Mouse (Mus musculus) embryonic facial prominence, embryonic 10.5 days (tissue): ENCODE measurements around the gene Ldah. TPM values are rescaled to one million over a fixed set of nuclear protein-coding genes. Genes with fewer than 3 reads are reported as not detected.

Experiments used
- DNase-seq: peaks from one replicate; pipeline ENCODE4 v3.0.0-alpha.2; 2017; ENCODE audit warnings: low spot score
- H3K27ac ChIP-seq: fragments of 300-500 bp; sonication (generic); replicated peaks from 2 replicates; pipeline ENCODE4 v1.5.1; 2016; ENCODE audit warnings: mild to moderate bottlenecking
- H3K27me3 ChIP-seq: fragments of 300-500 bp; sonication (generic); replicated peaks from 2 replicates; pipeline ENCODE4 v1.6.1; 2016; ENCODE audit warnings: low read depth, mild to moderate bottlenecking; ENCODE audit not compliant: poor library complexity, severe bottlenecking
- H3K36me3 ChIP-seq: fragments of 300-500 bp; sonication (generic); replicated peaks from 2 replicates; pipeline ENCODE4 v1.6.1; 2016; ENCODE audit warnings: mild to moderate bottlenecking, moderate library complexity
- H3K4me1 ChIP-seq: fragments of 300-500 bp; sonication (generic); 2 replicates; pipeline ENCODE4 v1.6.1; 2016
- H3K4me3 ChIP-seq: fragments of 300-500 bp; sonication (generic); 2 replicates; pipeline ENCODE4 v1.5.1; 2016; ENCODE audit warnings: mild to moderate bottlenecking, moderate library complexity
- H3K9me3 ChIP-seq: fragments of 300-500 bp; sonication (generic); 2 replicates; pipeline ENCODE4 v1.6.1; 2016; ENCODE audit warnings: mild to moderate bottlenecking
- WGBS: fragments of 180-500 bp; shearing (Covaris S2); methylation state at CpG from one replicate; pipeline ENCODE4 v1.1.7; 2016; 5-methylcytosine and 5-hydroxymethylcytosine counted together
- polyA plus RNA-seq: library from polyadenylated mRNA; unstranded; fragments of >200 nt; fragmentation: Nextera tagmentation; extraction: Ambion mirVana; gene quantifications from 2 replicates; pipeline ENCODE4 v1.2.1, GENCODE M21; 2016

Gene Ldah
- polyA plus RNA-seq, 1 experiment from 2014 or later: 69.5 TPM

DNA sequence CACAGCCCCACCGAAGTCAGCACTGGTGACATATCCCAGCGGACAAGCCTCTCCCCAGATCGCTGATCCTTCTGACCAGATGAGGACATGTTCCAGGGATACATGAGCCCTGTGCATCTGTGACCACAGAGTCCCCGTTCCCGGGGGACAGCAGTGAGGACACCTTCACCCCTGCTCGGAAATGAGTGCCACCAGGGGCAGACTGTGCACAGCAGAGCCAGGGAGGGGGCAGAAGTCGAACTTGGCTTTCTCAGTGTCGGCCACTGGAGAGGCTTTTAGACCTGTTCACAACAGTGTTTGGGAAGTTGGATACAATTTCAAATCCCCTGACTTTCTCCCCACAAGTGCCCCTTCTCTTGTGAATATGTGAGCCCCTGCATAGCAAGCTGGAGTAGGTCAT, 81.6 kb downstream of the Ldah start:
- peaks cover 4% of the 10 kb centered on the region; the same call in 1 of the 2 replicates for H3K4me1 ChIP-seq
- H3K27me3 ChIP-seq: peaks cover 16% of the 10 kb centered on the region
- DNase-seq: no peak
- WGBS: 87% methylated on average over 8 of the region's 8 CpGs
- no peak overlapping the region for H3K4me3 ChIP-seq
- no peak overlapping the region for H3K27ac ChIP-seq
- no peaks in the 10 kb centered on the region for H3K9me3 ChIP-seq
- H3K36me3 ChIP-seq: peaks cover 2% of the 10 kb centered on the region; the same call in 1 of the 2 replicates

GRCm38 (mm10) chr12:8291157-8291853, 83.4 kb downstream of the Ldah start:
- H3K27me3 ChIP-seq: peaks cover 35% of the 10 kb centered on the region
- WGBS: 71% methylated on average over 15 of the region's 15 CpGs
- H3K36me3 ChIP-seq: no peaks in the 10 kb centered on the region; the same call in 1 of the 2 replicates
- H3K4me3 ChIP-seq: no peak overlapping the region
- no peak overlapping the region for H3K27ac ChIP-seq
- H3K4me1 ChIP-seq: peaks cover 4% of the 10 kb centered on the region; the same call in 1 of the 2 replicates
- no peaks in the 10 kb centered on the region for H3K9me3 ChIP-seq
- DNase-seq: no peak

DNA sequence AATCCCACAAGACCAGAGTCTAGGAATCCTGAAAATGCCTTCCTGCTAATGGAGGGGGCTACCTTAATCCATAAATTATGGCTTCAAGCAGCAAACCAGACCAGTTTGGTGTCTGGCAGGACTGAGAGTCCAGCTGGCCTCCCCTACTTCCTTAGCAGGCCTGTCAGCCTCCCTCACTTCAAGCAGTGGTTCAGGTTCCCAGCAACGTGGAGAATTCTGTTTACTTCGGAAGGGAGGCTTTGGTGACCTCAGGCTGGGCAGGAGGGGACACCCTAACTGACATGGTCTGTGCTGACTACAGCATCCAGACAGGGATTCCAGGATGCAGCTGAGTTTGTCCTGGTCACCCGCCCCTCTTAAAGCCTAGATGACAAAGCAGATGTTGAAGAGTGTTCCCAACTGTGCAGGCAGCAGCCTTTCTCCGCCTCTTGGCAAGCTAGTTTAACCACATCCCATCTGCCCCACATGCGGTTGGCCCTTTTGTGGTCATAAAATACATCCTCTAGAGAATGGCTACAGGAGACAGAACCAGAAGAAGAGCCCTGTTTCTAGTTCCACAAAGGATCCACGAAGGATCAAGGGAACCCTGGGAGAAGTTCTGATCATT, 87.5 kb downstream of the Ldah start:
- peaks cover 76% of the 10 kb centered on the region for H3K27me3 ChIP-seq

GRCm38 (mm10) chr12:8296154-8296553, 88.2 kb downstream of the Ldah start:
- Histone ChIP-seq H3K4me1 (peaks cover 34% of the 10 kb centered on the region), H3K27me3 (peaks cover 83% of the 10 kb centered on the region), H3K36me3 (no peaks in the 10 kb centered on the region), H3K9me3 (no peaks in the 10 kb centered on the region), H3K4me3 (no peak overlapping the region), H3K27ac (no peak overlapping the region)
- DNase-seq: no peak
- 79% methylated on average over 2 of the region's 2 CpGs for WGBS

More for the DNA sequence above, 87.5 kb downstream of the Ldah start:
- DNase-seq: no peak
- WGBS: 58% methylated on average over 6 of the region's 6 CpGs
- Histone ChIP-seq H3K4me1 (peaks cover 27% of the 10 kb centered on the region), H3K4me3 (no peak overlapping the region), H3K9me3 (no peaks in the 10 kb centered on the region), H3K36me3 (no peaks in the 10 kb centered on the region), H3K27ac (no peak overlapping the region)

DNA sequence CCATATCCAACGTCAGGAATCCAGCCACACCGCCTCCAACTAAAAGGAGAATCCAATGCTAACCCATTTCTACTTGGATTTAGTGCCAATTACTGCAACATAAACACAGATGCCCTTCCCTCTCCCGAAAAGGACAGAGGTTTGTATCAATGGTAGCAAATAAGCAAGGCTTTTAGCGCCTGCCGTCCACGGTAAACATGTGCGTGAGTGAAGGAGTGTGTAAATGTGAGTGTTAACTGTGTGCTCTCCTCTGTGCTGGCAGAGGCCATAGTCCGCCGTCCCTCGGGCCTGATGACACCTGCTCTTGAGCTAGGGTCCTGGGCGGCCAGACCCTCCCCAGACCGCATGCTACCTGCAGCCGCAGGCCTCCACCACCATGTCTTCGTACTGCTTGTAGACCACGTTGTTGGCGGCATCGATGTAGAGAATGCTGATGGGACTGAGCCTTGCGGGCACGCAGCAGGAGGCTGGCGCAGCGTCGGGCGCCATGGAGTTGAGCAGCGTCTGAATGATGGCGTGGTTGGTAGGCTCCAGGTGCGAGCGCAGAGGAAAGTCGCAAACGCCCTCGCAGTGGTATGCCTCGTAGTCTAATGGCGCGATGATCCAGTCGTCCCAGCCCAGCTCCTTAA, 89.8 kb downstream of the Ldah start:
- Histone ChIP-seq H3K9me3 (no peaks in the 10 kb centered on the region), H3K36me3 (no peaks in the 10 kb centered on the region), H3K27ac (no peak overlapping the region), H3K4me1 (peaks cover 49% of the 10 kb centered on the region), H3K27me3 (peaks cover 98% of the 10 kb centered on the region), H3K4me3 (peak overlapping the region; percentile 56)
- DNase-seq: peak; percentile 41
- WGBS: 5% methylated on average over 34 of the region's 34 CpGs

GRCm38 (mm10) chr12:8298361-8299142, 90.6 kb downstream of the Ldah start:
- Histone ChIP-seq H3K27me3 (peaks cover 100% of the 10 kb centered on the region), H3K4me1 (peaks cover 49% of the 10 kb centered on the region), H3K27ac (no peak overlapping the region), H3K36me3 (no peaks in the 10 kb centered on the region), H3K4me3 (peak overlapping the region; percentile 56), H3K9me3 (no peaks in the 10 kb centered on the region)
- 2% methylated on average over 85 of the region's 85 CpGs for WGBS
- peak; percentile 67 for DNase-seq

- Histone ChIP-seq H3K4me1 (peaks cover 49% of the 10 kb centered on the region), H3K9me3 (no peaks in the 10 kb centered on the region), H3K27me3 (peaks cover 100% of the 10 kb centered on the region), H3K4me3 (peak overlapping the region; percentile 56), H3K36me3 (no peaks in the 10 kb centered on the region), H3K27ac (no peak overlapping the region)
- 4% methylated on average over 34 of the region's 34 CpGs for WGBS
- peak; percentile 56 for DNase-seq
These were observed 91.5 kb downstream of the Ldah start for GRCm38 (mm10) chr12:8299143-8300110.

DNA sequence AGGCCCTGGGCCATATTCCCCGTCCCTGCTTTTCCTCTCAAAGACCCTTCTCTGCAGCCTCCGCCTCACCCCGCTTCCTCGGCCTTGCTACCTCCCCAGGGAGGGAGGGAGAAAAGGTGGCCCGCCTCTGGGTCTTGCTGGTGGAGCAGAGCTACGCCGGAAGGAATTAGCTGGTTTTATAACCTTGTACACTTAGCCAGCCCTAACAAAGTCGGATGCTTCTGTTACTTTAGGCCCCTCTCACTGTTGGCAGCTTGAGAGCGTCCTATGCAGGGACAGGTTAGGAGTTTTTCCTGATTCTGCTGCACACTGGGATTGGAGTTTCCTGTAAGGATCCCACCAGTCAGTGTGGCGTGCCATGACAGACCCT, 92.2 kb downstream of the Ldah start:
- peaks cover 49% of the 10 kb centered on the region for H3K4me1 ChIP-seq
- WGBS: 9% methylated on average over 10 of the region's 10 CpGs
- H3K27me3 ChIP-seq: peaks cover 100% of the 10 kb centered on the region
- H3K27ac ChIP-seq: no peak overlapping the region
- no peaks in the 10 kb centered on the region for H3K36me3 ChIP-seq
- peak; percentile 47 for DNase-seq
- H3K9me3 ChIP-seq: no peaks in the 10 kb centered on the region
- peak overlapping the region; percentile 29 for H3K4me3 ChIP-seq

GRCm38 (mm10) chr12:8300521-8300920, 92.6 kb downstream of the Ldah start:
- peaks cover 49% of the 10 kb centered on the region for H3K4me1 ChIP-seq
- no peak overlapping the region for H3K27ac ChIP-seq
- peak overlapping the region; percentile 29; the same call in 1 of the 2 replicates for H3K4me3 ChIP-seq
- DNase-seq: no peak
- no peaks in the 10 kb centered on the region for H3K9me3 ChIP-seq
- peaks cover 100% of the 10 kb centered on the region for H3K27me3 ChIP-seq
- WGBS: 16% methylated on average over 5 of the region's 5 CpGs
- no peaks in the 10 kb centered on the region for H3K36me3 ChIP-seq

GRCm38 (mm10) chr12:8301011-8301814, 93.3 kb downstream of the Ldah start:
- H3K27ac ChIP-seq: peak overlapping the region; percentile 48
- peak overlapping the region; percentile 60 for H3K4me3 ChIP-seq
- H3K9me3 ChIP-seq: no peaks in the 10 kb centered on the region
- peaks cover 52% of the 10 kb centered on the region for H3K4me1 ChIP-seq
- H3K36me3 ChIP-seq: no peaks in the 10 kb centered on the region
- H3K27me3 ChIP-seq: peaks cover 100% of the 10 kb centered on the region
- peak; percentile 42 for DNase-seq
- WGBS: 2% methylated on average over 46 of the region's 46 CpGs
